Mouse (Mus musculus) thymus, adult 2 months (tissue): ENCODE data around the gene Lmo7. TPM values are rescaled to one million over a fixed set of nuclear protein-coding genes. Genes with fewer than 3 reads are reported as not detected.

Source experiments
- DNase-seq: peaks from one replicate; pipeline ENCODE4 v3.0.0; 2021
- H3K27ac ChIP-seq: fragments of 200-500 bp; 2 replicates; pipeline ENCODE4 v1.5.1; 2012; ENCODE audit warnings: low read length, control low read depth; ENCODE audit not compliant: control insufficient read depth, insufficient read depth
- H3K27me3 ChIP-seq: fragments of 200-500 bp; 2 replicates; pipeline ENCODE4 v1.6.1; 2012; ENCODE audit warnings: mild to moderate bottlenecking, low read length, moderate library complexity, mixed read lengths; ENCODE audit not compliant: control insufficient read depth, insufficient read depth
- H3K36me3 ChIP-seq: fragments of 200-500 bp; 2 replicates; pipeline ENCODE4 v1.6.1; 2012; ENCODE audit warnings: mild to moderate bottlenecking, low read length, moderate library complexity; ENCODE audit not compliant: control insufficient read depth, insufficient read depth
- H3K4me1 ChIP-seq: fragments of 200-500 bp; replicated peaks from 2 replicates; pipeline ENCODE4 v1.6.1; 2012; ENCODE audit warnings: low read length; ENCODE audit not compliant: control insufficient read depth, insufficient read depth
- H3K4me3 ChIP-seq: fragments of 200-500 bp; 2 replicates; pipeline ENCODE4 v1.5.1; 2012; ENCODE audit warnings: mild to moderate bottlenecking, low read length, control low read depth, moderate library complexity; ENCODE audit not compliant: control insufficient read depth, insufficient read depth
- CTCF ChIP-seq: fragments of 200-500 bp; IDR thresholded peaks from 2 replicates; pipeline ENCODE4 v1.5.1; 2012; ENCODE audit warnings: mild to moderate bottlenecking, control low read depth, low read length, moderate library complexity, borderline replicate concordance; ENCODE audit not compliant: control insufficient read depth, poor library complexity, insufficient read depth; ENCODE audit errors: extremely low read depth
- POLR2A ChIP-seq: fragments of 200-500 bp; IDR thresholded peaks from 2 replicates; pipeline ENCODE4 v1.6.1; 2012; ENCODE audit warnings: mild to moderate bottlenecking, low read length, control low read depth, moderate library complexity; ENCODE audit not compliant: control insufficient read depth, poor library complexity, insufficient read depth; ENCODE audit errors: extremely low read depth
- WGBS: fragments of 180-500 bp; shearing (Covaris S2); methylation state at CpG from one replicate; pipeline ENCODE4 v1.1.7; 2018; 5-methylcytosine and 5-hydroxymethylcytosine counted together
- polyA plus RNA-seq: library from polyadenylated mRNA; depleted of rRNA; stranded (reverse); fragments of >200 nt; gene quantifications from 2 replicates; pipeline ENCODE4 v1.2.3, GENCODE M21; 2012

Lmo7 gene
- polyA plus RNA-seq, 1 experiment: 13.2 TPM

DNA sequence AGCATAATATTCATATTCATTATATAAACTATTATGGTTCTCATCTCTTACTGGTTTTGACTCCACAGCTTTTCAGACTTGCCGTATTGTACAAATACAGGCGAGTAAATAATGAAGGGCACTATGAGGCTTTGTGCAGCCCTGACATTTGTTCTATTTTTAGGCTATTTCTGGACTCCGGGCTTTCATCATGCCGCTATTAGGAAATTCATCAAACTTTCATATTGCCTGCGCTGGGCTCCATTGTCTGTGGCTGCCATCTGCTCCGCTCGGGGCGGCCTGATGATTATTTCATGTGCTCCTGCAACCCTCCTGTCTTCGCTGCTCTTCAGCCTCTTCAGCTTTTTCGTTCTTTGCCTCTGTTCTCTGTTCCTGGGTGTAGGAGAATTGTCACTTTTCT is 50.3 kb downstream of the Lmo7 start:
- no peak for DNase-seq
- Histone ChIP-seq H3K36me3 (no peaks in the 10 kb centered on the region), H3K27ac (no peak overlapping the region), H3K27me3 (no peaks in the 10 kb centered on the region), H3K4me3 (no peak overlapping the region), H3K4me1 (no peaks in the 10 kb centered on the region)
- no peak for TF ChIP-seq CTCF
- TF ChIP-seq POLR2A: no peak
- WGBS: 97% methylated on average over 10 of the region's 10 CpGs

- no peak for DNase-seq
- H3K27me3 ChIP-seq: no peaks in the 10 kb centered on the region
- 95% methylated on average over 11 of the region's 11 CpGs for WGBS
- TF ChIP-seq CTCF (no peak), POLR2A (no peak)
- H3K4me1 ChIP-seq: no peaks in the 10 kb centered on the region
- no peak overlapping the region for H3K27ac ChIP-seq
- H3K36me3 ChIP-seq: no peaks in the 10 kb centered on the region
- H3K4me3 ChIP-seq: no peak overlapping the region
Observed at GRCm38 (mm10) chr14:101781219-101781618, 51.5 kb downstream of the Lmo7 start.

DNA sequence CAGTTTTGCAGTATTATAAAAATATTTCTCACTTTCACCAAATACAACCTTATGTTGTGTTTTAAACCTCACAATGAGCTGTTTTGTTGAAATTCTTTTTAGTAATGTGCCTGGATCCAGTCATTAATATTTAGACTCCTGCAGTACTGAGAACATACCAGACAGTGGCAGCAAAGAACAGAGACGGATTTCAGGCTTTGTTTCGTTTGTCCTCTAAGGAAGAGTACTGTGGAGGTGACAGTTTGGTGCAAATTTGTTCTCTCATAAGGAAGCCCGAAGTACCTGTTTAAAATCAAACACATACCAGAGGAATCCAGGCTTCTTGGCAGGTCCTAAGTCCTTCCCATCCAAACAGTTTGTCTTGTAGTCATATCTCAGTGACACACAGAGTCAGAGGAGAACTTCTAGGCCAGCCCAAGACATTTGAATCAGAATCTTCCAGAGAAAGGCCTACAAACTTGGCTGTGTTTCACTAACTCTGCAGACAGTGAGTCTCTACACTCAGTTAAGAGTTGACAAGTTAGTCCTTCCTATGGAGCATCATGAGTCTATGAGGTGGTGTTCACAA is 52.3 kb downstream of the Lmo7 start:
- 15% methylated on average over 3 of the region's 3 CpGs for WGBS
- no peak for TF ChIP-seq POLR2A
- TF ChIP-seq CTCF: no peak
- H3K27ac ChIP-seq: no peak overlapping the region
- no peaks in the 10 kb centered on the region for H3K4me1 ChIP-seq
- no peak overlapping the region for H3K4me3 ChIP-seq
- no peaks in the 10 kb centered on the region for H3K36me3 ChIP-seq
- no peak for DNase-seq
- H3K27me3 ChIP-seq: no peaks in the 10 kb centered on the region

DNA sequence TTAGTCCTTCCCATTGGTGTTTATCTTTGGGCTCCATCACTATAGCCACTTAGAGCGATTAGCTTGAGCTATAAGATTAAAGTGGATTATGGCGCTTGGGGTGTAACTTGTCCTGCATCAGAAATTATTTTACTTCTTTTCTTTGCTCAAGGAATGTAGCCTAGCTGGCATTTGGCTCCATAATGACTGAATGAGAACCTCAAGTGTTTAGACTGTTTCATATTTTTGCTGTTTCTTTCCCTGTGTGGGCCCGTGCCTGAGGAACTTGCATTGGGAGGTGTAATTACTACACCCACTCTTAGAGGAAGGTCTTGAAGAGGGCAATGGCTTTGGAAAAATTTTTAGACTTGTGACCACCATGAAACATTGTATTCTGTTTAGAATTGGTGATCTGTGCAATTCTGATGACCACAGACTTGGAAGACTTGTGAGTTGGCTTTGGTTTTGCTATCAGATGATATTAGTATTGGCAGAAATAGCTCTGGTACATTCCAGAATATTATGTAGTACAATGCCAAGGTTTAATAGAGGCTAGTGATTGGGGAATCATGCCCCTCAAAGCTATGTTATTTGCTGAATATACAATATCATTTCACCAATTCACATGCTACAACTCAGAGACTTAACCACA is 54.7 kb downstream of the Lmo7 start:
- Histone ChIP-seq H3K36me3 (no peaks in the 10 kb centered on the region), H3K27me3 (no peaks in the 10 kb centered on the region), H3K4me3 (no peak overlapping the region), H3K27ac (no peak overlapping the region), H3K4me1 (no peaks in the 10 kb centered on the region)
- no peak for TF ChIP-seq CTCF
- no peak for TF ChIP-seq POLR2A
- WGBS: 97% methylated on average over 3 of the region's 3 CpGs
- no peak for DNase-seq

DNA sequence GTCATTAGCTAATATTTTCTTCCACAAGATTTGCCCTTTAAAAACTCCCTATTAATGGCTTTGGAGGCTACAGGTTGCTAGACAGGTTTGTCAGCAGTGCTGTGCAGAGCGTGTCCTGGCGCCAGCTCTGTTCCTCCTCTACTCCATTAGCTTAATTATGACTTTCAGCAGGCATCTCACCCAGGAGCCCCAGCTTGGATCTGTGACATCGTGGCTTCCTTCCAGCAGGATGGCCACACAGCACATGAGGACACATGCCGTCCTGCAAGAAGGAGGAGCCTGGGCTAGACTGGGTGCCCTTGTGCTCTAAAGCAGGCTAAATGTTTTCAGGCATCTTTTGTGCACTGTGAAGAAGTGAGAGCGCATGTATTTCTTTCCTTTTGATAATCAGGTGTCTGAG is 58.1 kb downstream of the Lmo7 start:
- TF ChIP-seq CTCF (no peak), POLR2A (no peak)
- H3K4me3 ChIP-seq: no peak overlapping the region
- H3K4me1 ChIP-seq: no peaks in the 10 kb centered on the region
- DNase-seq: no peak
- 87% methylated on average over 5 of the region's 5 CpGs for WGBS
- H3K36me3 ChIP-seq: no peaks in the 10 kb centered on the region
- H3K27ac ChIP-seq: no peak overlapping the region
- no peaks in the 10 kb centered on the region for H3K27me3 ChIP-seq

DNA sequence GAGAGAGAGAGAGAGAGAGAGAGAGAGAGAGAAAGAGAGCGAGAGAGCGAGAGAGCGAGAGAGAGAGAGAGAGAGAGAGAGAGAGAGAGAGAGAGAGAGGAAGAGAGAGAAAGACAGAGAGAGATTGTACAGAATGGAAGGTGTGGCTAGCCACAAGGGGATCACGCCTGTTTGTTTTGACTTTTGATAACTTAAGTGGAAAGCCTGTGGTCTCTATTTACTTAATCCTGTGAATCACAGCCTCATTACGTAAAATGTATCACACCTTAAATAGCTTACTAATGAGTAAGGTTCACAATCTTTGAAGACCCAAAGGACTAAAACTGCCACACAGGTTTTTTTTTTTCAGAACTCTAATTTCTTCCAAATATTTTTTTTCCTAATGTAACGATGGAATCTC is 58.7 kb downstream of the Lmo7 start:
- H3K27ac ChIP-seq: no peak overlapping the region

DNA sequence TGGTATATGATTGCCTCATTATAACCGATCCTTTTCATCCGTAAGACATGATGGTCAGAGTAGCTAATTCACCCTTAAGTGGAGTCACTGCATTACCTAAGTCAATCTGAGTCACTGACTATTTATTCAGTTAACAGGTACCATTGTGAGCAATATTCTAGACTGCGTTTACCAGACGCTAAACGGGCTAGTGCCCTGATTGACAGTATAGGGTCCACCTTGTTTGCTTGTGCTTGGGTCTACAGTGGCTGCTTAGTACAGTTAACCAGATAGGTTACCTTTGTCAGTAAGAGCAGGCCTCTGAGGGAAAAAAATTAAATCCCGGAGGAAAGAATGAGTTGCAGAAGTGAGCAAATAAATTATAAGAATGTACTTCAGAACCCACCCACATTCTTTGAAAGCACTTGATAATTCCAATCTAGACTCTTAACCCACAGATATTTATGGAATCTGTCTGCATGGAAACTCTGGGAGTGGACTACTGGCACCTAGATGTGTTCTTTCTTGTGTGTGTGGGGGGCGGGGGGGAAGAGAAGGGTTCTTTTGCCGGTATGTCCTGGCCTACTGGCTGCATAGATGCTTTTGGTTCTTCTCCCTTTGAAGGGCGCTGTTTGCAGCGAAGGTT is 64.9 kb downstream of the Lmo7 start:
- 96% methylated on average over 10 of the region's 10 CpGs for WGBS

More for the DNA sequence above, 58.7 kb downstream of the Lmo7 start:
- no peak for DNase-seq
- H3K27me3 ChIP-seq: no peaks in the 10 kb centered on the region
- WGBS: 88% methylated on average over 4 of the region's 6 CpGs
- H3K36me3 ChIP-seq: no peaks in the 10 kb centered on the region
- no peak for TF ChIP-seq CTCF
- TF ChIP-seq POLR2A: no peak
- no peak overlapping the region for H3K4me3 ChIP-seq
- H3K4me1 ChIP-seq: no peaks in the 10 kb centered on the region

More for the DNA sequence above, 64.9 kb downstream of the Lmo7 start:
- Histone ChIP-seq H3K36me3 (no peaks in the 10 kb centered on the region), H3K27ac (no peak overlapping the region), H3K4me3 (no peak overlapping the region), H3K27me3 (no peaks in the 10 kb centered on the region), H3K4me1 (no peaks in the 10 kb centered on the region)
- TF ChIP-seq POLR2A (no peak), CTCF (no peak)
- DNase-seq: no peak
